Mouse (Mus musculus): ENCODE data around the gene Cbx5.

GRCm38 (mm10) chr15:103165924-103166323 lies 73.7 kb downstream of the Cbx5 start:
- TF ChIP-seq CTCF (IDR thresholded peaks at IDR 0.05; ENCODE audit: borderline replicate concordance, insufficient read depth, low read depth, low read length) (no peak), POLR2A (IDR thresholded peaks at IDR 0.05; ENCODE audit: borderline replicate concordance, insufficient read depth, low read length) (no peak)
